Mouse (Mus musculus): ENCODE measurements around the gene Gm3435. TPM values are rescaled to one million over a fixed set of nuclear protein-coding genes. Genes with fewer than 3 reads are reported as not detected.
"Not testable (repeated sequence)": the region's sequence is repeated elsewhere in the genome, so short reads cannot be mapped to it uniquely, and the experiment has no call there.

Gm3435 gene
- polyA plus RNA-seq (2014; fragmentation: Nextera tagmentation; extraction: Ambion mirVana): 8.0 and 10.3 TPM in 2 replicates

GRCm38 (mm10) chr17:15009706-15010413, at the start of gene Gm3435:
Gene Gm3435 (plus strand): TSS chr17:15010176.
- H3K9ac ChIP-seq (ENCODE audit: low read length); DNase-seq (ENCODE audit: low spot score, missing footprints); H3K36me3 ChIP-seq (ENCODE audit: control insufficient read depth, insufficient read depth, low read length); H3K27ac ChIP-seq (ENCODE audit: low read depth, low read length); H3K4me1 ChIP-seq (ENCODE audit: control insufficient read depth, insufficient read depth, low read length); H3K4me2 ChIP-seq; H3K9me3 ChIP-seq (ENCODE audit: control insufficient read depth, low read length); H3K4me3 ChIP-seq (ENCODE audit: low read depth, low read length); H3K27me3 ChIP-seq (ENCODE audit: control insufficient read depth, insufficient read depth, low read length): not testable (repeated sequence)
- ATAC-seq (ENCODE audit: low FRiP score): peak; percentile 98
- WGBS: no CpG with 5 or more reads among the region's 60 CpGs

- peak overlapping the region; percentile 74 for H3K9ac ChIP-seq (ENCODE audit: low read length)
- ATAC-seq (ENCODE audit: low FRiP score) (peak; percentile 33), DNase-seq (ENCODE audit: low spot score, missing footprints) (peak; percentile 87)
- no peaks in the 10 kb centered on the region for H3K27me3 ChIP-seq (ENCODE audit: control insufficient read depth, insufficient read depth, low read length)
- peak overlapping the region; percentile 66 for H3K4me2 ChIP-seq
- under 1% methylated on average over 19 of the region's 23 CpGs for WGBS
- no peak overlapping the region for H3K27ac ChIP-seq (ENCODE audit: low read depth, low read length)
- no peaks in the 10 kb centered on the region for H3K9me3 ChIP-seq (ENCODE audit: control insufficient read depth, low read length)
- peaks cover 3% of the 10 kb centered on the region for H3K4me1 ChIP-seq (ENCODE audit: control insufficient read depth, insufficient read depth, low read length)
- no peaks in the 10 kb centered on the region for H3K36me3 ChIP-seq (ENCODE audit: control insufficient read depth, insufficient read depth, low read length)
- H3K4me3 ChIP-seq (ENCODE audit: low read depth, low read length): peak overlapping the region; percentile 65
Measured at GRCm38 (mm10) chr17:14960520-14960919, 49.5 kb upstream of the Gm3435 start.

GRCm38 (mm10) chr17:14960951-14961556, 48.9 kb upstream of the Gm3435 start, which contains the start of gene Phf10:
Gene Phf10 (minus strand): TSS chr17:14961273.
- H3K27ac ChIP-seq (ENCODE audit: low read depth, low read length); H3K36me3 ChIP-seq (ENCODE audit: control insufficient read depth, insufficient read depth, low read length); H3K9me3 ChIP-seq (ENCODE audit: control insufficient read depth, low read length); H3K4me1 ChIP-seq (ENCODE audit: control insufficient read depth, insufficient read depth, low read length); H3K27me3 ChIP-seq (ENCODE audit: control insufficient read depth, insufficient read depth, low read length): not testable (repeated sequence)
- peak; percentile 84 for ATAC-seq (ENCODE audit: low FRiP score)
- under 1% methylated on average over 38 of the region's 100 CpGs for WGBS
- peak within 1 kb of the TSS; percentile 66 for H3K4me2 ChIP-seq
- peak within 1 kb of the TSS; percentile 65 for H3K4me3 ChIP-seq (ENCODE audit: low read depth, low read length)
- peak; percentile 93 for DNase-seq (ENCODE audit: low spot score, missing footprints)
- H3K9ac ChIP-seq (ENCODE audit: low read length): peak within 1 kb of the TSS; percentile 74

DNA sequence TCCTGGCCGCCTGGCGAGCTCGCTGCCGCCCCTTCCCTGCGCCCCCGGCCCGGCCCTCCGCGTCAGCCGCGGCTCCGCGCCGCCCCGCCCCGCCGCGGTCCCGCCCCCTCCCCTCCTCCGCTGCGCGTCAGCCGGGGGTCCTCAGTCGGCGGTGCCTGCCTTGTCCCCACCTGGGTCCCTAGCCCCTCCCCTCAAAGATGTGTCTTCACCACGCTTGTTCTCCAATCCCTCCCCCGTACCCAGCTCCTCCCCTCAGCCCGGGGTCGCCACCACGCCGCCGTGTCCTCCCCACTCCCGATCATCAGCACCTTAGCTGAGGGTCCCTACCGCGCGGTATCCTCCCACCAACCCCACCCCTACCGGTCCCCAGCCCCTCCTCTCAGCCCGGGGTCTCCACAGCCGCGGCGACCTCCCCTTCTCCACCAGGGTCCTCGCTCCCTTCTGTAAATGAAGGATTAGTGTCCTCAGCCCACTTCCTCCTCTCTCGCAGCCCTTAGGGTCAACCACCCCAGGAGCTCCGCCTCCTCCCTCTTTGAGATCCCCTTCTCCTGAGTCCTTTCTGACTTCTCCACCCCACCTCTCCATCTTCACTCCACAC, 48.3 kb upstream of the Gm3435 start:
- H3K27me3 ChIP-seq (ENCODE audit: control insufficient read depth, insufficient read depth, low read length); H3K9me3 ChIP-seq (ENCODE audit: control insufficient read depth, low read length); H3K9ac ChIP-seq (ENCODE audit: low read length); DNase-seq (ENCODE audit: low spot score, missing footprints); H3K4me2 ChIP-seq; H3K36me3 ChIP-seq (ENCODE audit: control insufficient read depth, insufficient read depth, low read length); H3K4me1 ChIP-seq (ENCODE audit: control insufficient read depth, insufficient read depth, low read length); H3K4me3 ChIP-seq (ENCODE audit: low read depth, low read length); H3K27ac ChIP-seq (ENCODE audit: low read depth, low read length): not testable (repeated sequence)
- no CpG with 5 or more reads among the region's 44 CpGs for WGBS
- peak; percentile 95 for ATAC-seq (ENCODE audit: low FRiP score)

DNA sequence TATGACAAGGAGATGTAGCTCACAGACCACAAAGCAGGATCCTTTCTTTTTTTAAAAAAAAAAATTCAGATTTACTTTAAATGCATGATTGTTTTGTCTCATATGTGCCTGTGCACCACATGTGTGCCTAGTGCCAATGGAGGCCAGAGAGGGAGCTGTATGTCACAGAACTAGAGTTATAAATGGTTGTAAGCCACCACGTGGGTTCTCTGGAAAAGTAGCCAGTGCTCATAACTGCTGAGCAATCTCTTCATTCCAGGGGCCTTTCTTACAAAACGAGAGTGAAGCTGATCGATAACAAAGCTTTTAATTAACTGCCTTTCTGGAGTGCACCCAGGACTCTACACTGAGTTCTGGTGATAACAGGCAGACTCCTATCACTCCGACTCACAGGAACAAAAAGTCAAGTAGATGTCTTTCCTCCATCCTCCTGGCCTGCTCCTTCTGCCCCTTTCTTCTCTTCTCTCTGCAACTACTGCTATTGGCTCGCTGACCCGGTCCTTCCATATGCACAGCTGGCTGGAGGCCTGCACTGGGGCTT, 41.5 kb upstream of the Gm3435 start:
- WGBS: no CpG with 5 or more reads among the region's 6 CpGs
- not testable (repeated sequence) for ATAC-seq (ENCODE audit: low FRiP score); H3K9ac ChIP-seq (ENCODE audit: low read length); H3K9me3 ChIP-seq (ENCODE audit: control insufficient read depth, low read length); H3K27ac ChIP-seq (ENCODE audit: low read depth, low read length); H3K36me3 ChIP-seq (ENCODE audit: control insufficient read depth, insufficient read depth, low read length); H3K4me2 ChIP-seq; DNase-seq (ENCODE audit: low spot score, missing footprints); H3K4me3 ChIP-seq (ENCODE audit: low read depth, low read length); H3K4me1 ChIP-seq (ENCODE audit: control insufficient read depth, insufficient read depth, low read length); H3K27me3 ChIP-seq (ENCODE audit: control insufficient read depth, insufficient read depth, low read length)

DNA sequence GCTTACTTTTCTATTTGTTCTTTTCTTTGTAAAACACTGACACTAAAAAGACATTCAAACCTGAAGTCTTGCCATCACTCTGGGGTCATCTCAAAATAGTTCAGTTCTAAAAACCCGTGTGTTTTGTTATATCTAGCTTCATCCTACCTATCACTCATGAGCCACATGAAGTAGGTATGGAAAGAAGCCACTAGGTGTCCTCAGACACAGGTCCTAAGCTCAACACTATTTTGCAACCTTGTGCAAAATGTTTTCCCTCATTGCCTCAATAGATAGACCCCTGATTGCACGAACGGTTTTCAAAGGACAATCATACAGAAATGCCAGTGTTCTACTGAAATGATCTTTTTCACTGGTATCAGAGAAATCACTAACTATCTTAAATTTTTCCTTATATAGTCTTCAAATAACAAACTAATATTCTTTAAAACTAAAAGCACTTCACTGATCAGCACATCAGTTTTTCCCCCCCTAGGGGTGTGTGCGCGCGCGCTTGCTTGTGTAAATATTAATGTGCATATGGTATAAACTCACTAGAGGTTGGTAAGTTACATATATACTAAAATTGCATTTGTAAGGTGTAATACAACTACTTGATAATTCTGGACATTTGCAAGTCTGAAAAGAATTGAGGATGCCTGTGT, 32.1 kb upstream of the Gm3435 start:
- not testable (repeated sequence) for H3K27me3 ChIP-seq (ENCODE audit: control insufficient read depth, insufficient read depth, low read length); H3K9ac ChIP-seq (ENCODE audit: low read length); H3K36me3 ChIP-seq (ENCODE audit: control insufficient read depth, insufficient read depth, low read length); H3K4me2 ChIP-seq; H3K4me3 ChIP-seq (ENCODE audit: low read depth, low read length); H3K9me3 ChIP-seq (ENCODE audit: control insufficient read depth, low read length); H3K27ac ChIP-seq (ENCODE audit: low read depth, low read length); DNase-seq (ENCODE audit: low spot score, missing footprints); H3K4me1 ChIP-seq (ENCODE audit: control insufficient read depth, insufficient read depth, low read length)
- WGBS: 5% methylated on average over 4 of the region's 7 CpGs
- ATAC-seq (ENCODE audit: low FRiP score): peak; percentile 19; the same call in 1 of the 2 replicates

GRCm38 (mm10) chr17:14978362-14979038, 31.5 kb upstream of the Gm3435 start, which contains the start of the genes 9030025P20Rik and Gm3417:
Gene 9030025P20Rik (plus strand): TSS chr17:14978468.
Gene Gm3417 (minus strand): TSS chr17:14978790.
- not testable (repeated sequence) for H3K9me3 ChIP-seq (ENCODE audit: control insufficient read depth, low read length); H3K27ac ChIP-seq (ENCODE audit: low read depth, low read length); H3K4me3 ChIP-seq (ENCODE audit: low read depth, low read length); H3K27me3 ChIP-seq (ENCODE audit: control insufficient read depth, insufficient read depth, low read length); DNase-seq (ENCODE audit: low spot score, missing footprints); H3K4me1 ChIP-seq (ENCODE audit: control insufficient read depth, insufficient read depth, low read length); H3K36me3 ChIP-seq (ENCODE audit: control insufficient read depth, insufficient read depth, low read length); H3K4me2 ChIP-seq; H3K9ac ChIP-seq (ENCODE audit: low read length)
- peak; percentile 97 for ATAC-seq (ENCODE audit: low FRiP score)
- WGBS: no CpG with 5 or more reads among the region's 60 CpGs

DNA sequence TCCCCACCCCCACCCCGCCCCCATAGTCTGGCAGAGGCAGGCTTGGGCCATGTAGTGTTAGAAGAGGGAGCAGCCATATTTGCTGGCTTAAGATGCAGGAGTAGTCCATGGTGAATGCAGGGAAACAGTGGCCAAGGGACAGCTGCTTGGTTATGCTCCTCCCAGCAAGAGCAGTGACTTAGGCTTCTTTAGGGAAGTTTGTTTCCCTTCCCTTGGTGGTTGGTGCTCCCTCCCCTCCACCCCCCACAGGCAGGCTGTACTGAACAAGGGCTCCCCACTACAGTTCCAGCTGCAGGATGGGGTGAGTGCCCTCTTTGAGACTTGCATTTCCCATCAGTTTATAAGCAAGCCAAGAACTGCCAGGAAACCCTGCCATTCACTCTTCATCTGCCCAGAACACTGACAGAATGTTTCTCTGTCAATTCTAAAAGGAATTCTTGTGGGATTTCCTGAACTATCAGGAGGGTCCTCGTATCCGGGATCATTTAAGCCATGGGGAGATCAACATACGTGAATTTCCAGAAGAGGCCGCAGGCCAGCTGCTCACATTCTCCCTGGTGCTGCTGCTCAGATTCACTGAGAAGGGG, 19.8 kb upstream of the Gm3435 start:
- H3K36me3 ChIP-seq (ENCODE audit: control insufficient read depth, insufficient read depth, low read length); DNase-seq (ENCODE audit: low spot score, missing footprints); H3K4me3 ChIP-seq (ENCODE audit: low read depth, low read length); H3K9ac ChIP-seq (ENCODE audit: low read length); H3K27ac ChIP-seq (ENCODE audit: low read depth, low read length); ATAC-seq (ENCODE audit: low FRiP score); H3K4me2 ChIP-seq; H3K27me3 ChIP-seq (ENCODE audit: control insufficient read depth, insufficient read depth, low read length); H3K4me1 ChIP-seq (ENCODE audit: control insufficient read depth, insufficient read depth, low read length); H3K9me3 ChIP-seq (ENCODE audit: control insufficient read depth, low read length): not testable (repeated sequence)
- 79% methylated on average over 4 of the region's 5 CpGs for WGBS
